Mouse (Mus musculus): Measurements from ENCODE around the gene Olfr159. TPM values are rescaled to one million over a fixed set of nuclear protein-coding genes. Genes with fewer than 3 reads are reported as not detected.

Olfr159 gene
- polyA plus RNA-seq, 1 experiment from 2014 or later = not detected

GRCm38 (mm10) chr4:43768341-43768740 is 2.5 kb downstream of the Olfr159 start:
- Histone ChIP-seq H3K36me3 (ENCODE audit: control insufficient read depth, insufficient read depth) (no peaks in the 10 kb centered on the region), H3K4me1 (replicated peaks; ENCODE audit: control insufficient read depth, insufficient read depth, low read length) (no peaks in the 10 kb centered on the region), H3K9ac (ENCODE audit: low read depth, low read length) (no peak overlapping the region), H3K27ac (ENCODE audit: low read depth, low read length) (no peak overlapping the region), H3K9me3 (ENCODE audit: control insufficient read depth) (no peaks in the 10 kb centered on the region), H3K4me2 (replicated peaks; ENCODE audit: low read depth) (no peak overlapping the region), H3K4me3 (ENCODE audit: low read depth, low read length) (no peak overlapping the region), H3K27me3 (replicated peaks; ENCODE audit: control insufficient read depth, insufficient read depth, low read length) (no peaks in the 10 kb centered on the region)
- WGBS = 84% methylated on average over 5 of the region's 5 CpGs
- no peak for TF ChIP-seq CTCF (IDR thresholded peaks at IDR 0.05; ENCODE audit: low read depth)
- no peak for ATAC-seq

- Histone ChIP-seq H3K4me3 (ENCODE audit: low read depth, low read length) (no peak overlapping the region), H3K36me3 (ENCODE audit: control insufficient read depth, insufficient read depth) (no peaks in the 10 kb centered on the region), H3K9ac (ENCODE audit: low read depth, low read length) (no peak overlapping the region), H3K27ac (ENCODE audit: low read depth, low read length) (no peak overlapping the region), H3K27me3 (replicated peaks; ENCODE audit: control insufficient read depth, insufficient read depth, low read length) (peaks cover 5% of the 10 kb centered on the region; the same call in 1 of the 2 replicates), H3K4me1 (replicated peaks; ENCODE audit: control insufficient read depth, insufficient read depth, low read length) (no peaks in the 10 kb centered on the region), H3K9me3 (ENCODE audit: control insufficient read depth) (no peaks in the 10 kb centered on the region), H3K4me2 (replicated peaks; ENCODE audit: low read depth) (no peak overlapping the region)
- TF ChIP-seq CTCF (IDR thresholded peaks at IDR 0.05; ENCODE audit: low read depth) = peak; percentile 88
- 20% methylated on average over 7 of the region's 7 CpGs for WGBS
- no peak for ATAC-seq
Observed at GRCm38 (mm10) chr4:43763410-43763809, 7.4 kb downstream of the Olfr159 start.

GRCm38 (mm10) chr4:43761336-43761735 is 9.5 kb downstream of the Olfr159 start:
- peak; percentile 25; the same call in 1 of the 2 replicates for TF ChIP-seq CTCF (IDR thresholded peaks at IDR 0.05; ENCODE audit: low read depth)
- ATAC-seq = no peak
- Histone ChIP-seq H3K27ac (ENCODE audit: low read depth, low read length) (no peak overlapping the region), H3K9me3 (ENCODE audit: control insufficient read depth) (no peaks in the 10 kb centered on the region), H3K27me3 (replicated peaks; ENCODE audit: control insufficient read depth, insufficient read depth, low read length) (peaks cover 5% of the 10 kb centered on the region; the same call in 1 of the 2 replicates), H3K4me2 (replicated peaks; ENCODE audit: low read depth) (no peak overlapping the region), H3K4me1 (replicated peaks; ENCODE audit: control insufficient read depth, insufficient read depth, low read length) (no peaks in the 10 kb centered on the region), H3K4me3 (ENCODE audit: low read depth, low read length) (no peak overlapping the region), H3K36me3 (ENCODE audit: control insufficient read depth, insufficient read depth) (no peaks in the 10 kb centered on the region), H3K9ac (ENCODE audit: low read depth, low read length) (no peak overlapping the region)
- 77% methylated on average over 2 of the region's 2 CpGs for WGBS

GRCm38 (mm10) chr4:43760460-43760859 is 10.3 kb downstream of the Olfr159 start:
- H3K4me1 ChIP-seq (replicated peaks; ENCODE audit: control insufficient read depth, insufficient read depth, low read length) = no peaks in the 10 kb centered on the region
- H3K36me3 ChIP-seq (ENCODE audit: control insufficient read depth, insufficient read depth) = no peaks in the 10 kb centered on the region
- no peak overlapping the region for H3K4me3 ChIP-seq (ENCODE audit: low read depth, low read length)
- H3K27ac ChIP-seq (ENCODE audit: low read depth, low read length) = no peak overlapping the region
- no peak overlapping the region for H3K4me2 ChIP-seq (replicated peaks; ENCODE audit: low read depth)
- no peaks in the 10 kb centered on the region for H3K9me3 ChIP-seq (ENCODE audit: control insufficient read depth)
- H3K9ac ChIP-seq (ENCODE audit: low read depth, low read length) = no peak overlapping the region
- peak; percentile 65 for TF ChIP-seq CTCF (IDR thresholded peaks at IDR 0.05; ENCODE audit: low read depth)
- whole genome bisulfite sequencing = 75% methylated on average over 10 of the region's 10 CpGs
- H3K27me3 ChIP-seq (replicated peaks; ENCODE audit: control insufficient read depth, insufficient read depth, low read length) = peaks cover 5% of the 10 kb centered on the region; the same call in 1 of the 2 replicates
- no peak for ATAC-seq

- H3K4me1 ChIP-seq (replicated peaks; ENCODE audit: control insufficient read depth, insufficient read depth, low read length) = no peaks in the 10 kb centered on the region
- H3K36me3 ChIP-seq (ENCODE audit: control insufficient read depth, insufficient read depth) = no peaks in the 10 kb centered on the region
- no peak for ATAC-seq
- 77% methylated on average over 21 of the region's 21 CpGs for WGBS
- no peak overlapping the region; the same call in 1 of the 2 replicates for H3K27ac ChIP-seq (ENCODE audit: low read depth, low read length)
- no peak overlapping the region for H3K4me3 ChIP-seq (ENCODE audit: low read depth, low read length)
- no peaks in the 10 kb centered on the region for H3K9me3 ChIP-seq (ENCODE audit: control insufficient read depth)
- no peak overlapping the region for H3K4me2 ChIP-seq (replicated peaks; ENCODE audit: low read depth)
- H3K9ac ChIP-seq (ENCODE audit: low read depth, low read length) = no peak overlapping the region
- peaks cover 5% of the 10 kb centered on the region; the same call in 1 of the 2 replicates for H3K27me3 ChIP-seq (replicated peaks; ENCODE audit: control insufficient read depth, insufficient read depth, low read length)
- no peak for TF ChIP-seq CTCF (IDR thresholded peaks at IDR 0.05; ENCODE audit: low read depth)
Observed at GRCm38 (mm10) chr4:43759571-43760418, 11.0 kb downstream of the Olfr159 start.

- no peak for TF ChIP-seq CTCF (IDR thresholded peaks at IDR 0.05; ENCODE audit: low read depth)
- Histone ChIP-seq H3K4me3 (ENCODE audit: low read depth, low read length) (no peak overlapping the region), H3K4me1 (replicated peaks; ENCODE audit: control insufficient read depth, insufficient read depth, low read length) (no peaks in the 10 kb centered on the region), H3K36me3 (ENCODE audit: control insufficient read depth, insufficient read depth) (no peaks in the 10 kb centered on the region), H3K4me2 (replicated peaks; ENCODE audit: low read depth) (no peak overlapping the region), H3K9me3 (ENCODE audit: control insufficient read depth) (no peaks in the 10 kb centered on the region), H3K27ac (ENCODE audit: low read depth, low read length) (no peak overlapping the region), H3K27me3 (replicated peaks; ENCODE audit: control insufficient read depth, insufficient read depth, low read length) (no peaks in the 10 kb centered on the region), H3K9ac (ENCODE audit: low read depth, low read length) (no peak overlapping the region)
- 65% methylated on average over 6 of the region's 6 CpGs for WGBS
- no peak for ATAC-seq
Observed at GRCm38 (mm10) chr4:43757213-43757612, 13.6 kb downstream of the Olfr159 start.

Measured in intestine, postnatal 0 days (tissue).